Mouse (Mus musculus) yolk sac, embryonic 10.5 days (tissue): ENCODE measurements around the gene Slc16a1.
A peak's percentile ranks its signal among the peaks of the same experiment; 100 is the strongest.

Experiments
- DNase-seq: peaks from one replicate; pipeline ENCODE4 v3.0.0-alpha.2; 2017; ENCODE audit warnings: low spot score

The Slc16a1 gene

DNA sequence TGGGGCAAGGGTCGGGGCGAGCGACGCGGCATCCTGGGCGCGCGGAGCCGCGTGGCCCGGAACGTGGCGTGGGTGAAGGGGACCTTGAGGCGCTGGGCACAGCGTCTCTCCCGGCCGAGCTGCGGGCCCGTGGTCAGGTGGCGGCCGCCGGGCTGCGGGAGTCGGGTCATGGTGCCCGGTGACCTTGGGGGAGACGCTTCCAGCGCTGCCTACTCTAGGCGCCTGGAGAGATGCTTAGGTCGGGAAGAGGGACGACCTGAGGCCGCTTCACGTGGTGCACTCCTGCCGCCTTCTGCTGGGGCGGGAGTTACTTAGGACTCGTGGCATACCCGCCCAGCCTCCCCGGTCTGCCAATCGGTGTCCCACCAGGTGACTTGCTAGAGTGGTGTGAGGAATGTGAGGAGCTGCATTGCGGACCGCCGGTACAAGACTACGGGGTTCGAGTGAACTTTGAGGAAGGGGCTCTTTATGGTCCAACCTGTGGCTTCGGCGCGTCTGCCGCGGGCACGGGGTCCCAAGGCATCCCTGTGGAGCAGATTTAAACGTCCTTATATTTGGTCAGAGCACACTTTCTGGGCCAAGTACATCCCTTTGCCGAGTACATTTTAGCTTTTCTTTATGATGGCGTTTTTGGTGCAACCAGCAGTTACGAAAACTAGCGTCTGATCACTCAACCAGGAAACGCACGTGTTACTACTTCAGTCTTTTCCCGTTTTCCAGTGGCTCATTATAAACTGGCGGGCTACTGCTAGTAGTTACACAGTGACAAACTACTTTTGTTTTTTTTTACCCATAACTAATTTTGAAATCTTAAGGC lies 672 bp downstream of the Slc16a1 start:
- peak; percentile 79 for DNase-seq

GRCm38 (mm10) chr3:104639749-104640368 lies 1.4 kb downstream of the Slc16a1 start:
- DNase-seq: no peak

- DNase-seq: no peak
Measured at GRCm38 (mm10) chr3:104640855-104641254, 2.4 kb downstream of the Slc16a1 start.

GRCm38 (mm10) chr3:104641313-104641712 lies 2.8 kb downstream of the Slc16a1 start:
- no peak for DNase-seq

GRCm38 (mm10) chr3:104643113-104643512 lies 4.6 kb downstream of the Slc16a1 start:
- no peak for DNase-seq

GRCm38 (mm10) chr3:104643810-104644270 lies 5.4 kb downstream of the Slc16a1 start:
- peak; percentile 61 for DNase-seq

DNA sequence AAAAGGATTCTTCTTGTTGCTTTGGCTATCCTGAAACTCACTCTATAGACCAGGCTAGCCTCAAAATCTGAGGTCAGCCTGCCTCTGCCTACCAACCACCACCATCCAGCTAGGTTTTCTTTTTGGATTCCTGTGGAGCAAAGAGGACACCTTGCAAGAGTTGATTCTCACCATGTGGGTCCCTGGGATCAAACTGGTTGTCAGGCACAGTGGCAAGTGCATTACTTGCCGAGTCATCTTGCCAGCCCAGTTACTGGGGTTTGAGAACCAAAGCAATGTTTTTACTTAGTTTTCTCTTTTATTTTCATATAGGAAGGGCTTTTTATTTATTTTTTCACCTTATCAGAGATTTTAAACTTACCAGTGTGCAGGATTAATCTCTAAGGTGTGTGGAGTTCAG lies 5.9 kb downstream of the Slc16a1 start:
- no peak for DNase-seq

GRCm38 (mm10) chr3:104654219-104654618 lies 15.8 kb downstream of the Slc16a1 start:
- DNase-seq: no peak

DNA sequence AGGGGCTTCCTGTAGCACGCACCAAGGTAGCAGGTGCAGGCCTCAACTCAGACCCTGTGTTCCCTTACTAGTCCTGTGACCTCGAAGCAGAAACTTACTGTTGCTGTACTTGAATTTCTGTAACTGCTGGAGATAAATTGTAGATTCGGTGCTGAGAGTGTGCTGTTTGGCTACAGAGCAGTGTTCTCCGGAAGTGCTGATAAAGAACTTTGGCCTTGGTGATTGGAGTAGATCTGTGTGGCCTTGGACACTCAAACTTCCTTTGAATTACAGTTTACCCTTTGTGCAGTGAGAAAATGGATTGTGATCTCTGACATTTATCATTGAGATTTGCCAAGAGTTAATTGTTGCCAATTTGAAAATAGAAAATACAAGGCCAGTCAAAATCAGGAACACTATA lies 16.5 kb downstream of the Slc16a1 start:
- no peak for DNase-seq

GRCm38 (mm10) chr3:104658706-104659105 lies 20.2 kb downstream of the Slc16a1 start:
- DNase-seq: peak; percentile 31

DNA sequence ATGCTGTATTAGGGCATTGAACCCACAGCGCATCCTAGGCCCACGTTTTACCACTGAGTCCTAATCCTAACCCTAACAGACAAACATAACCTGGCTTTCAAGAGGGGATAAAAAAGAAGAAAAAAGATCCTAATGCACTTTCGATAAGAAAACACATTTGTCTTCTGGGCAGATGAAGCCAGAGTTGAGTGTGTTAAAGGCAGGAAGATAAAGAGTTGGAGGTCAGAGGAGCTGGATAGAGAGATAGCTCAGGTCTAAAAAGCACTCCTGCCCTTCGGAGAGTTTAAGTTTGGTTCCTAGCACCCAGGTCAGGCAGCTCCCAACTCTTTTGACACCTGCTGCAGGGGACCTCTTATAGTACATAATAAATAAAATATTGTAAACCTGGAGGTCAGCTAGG lies 21.3 kb downstream of the Slc16a1 start:
- DNase-seq: no peak

GRCm38 (mm10) chr3:104660522-104660921 lies 22.1 kb downstream of the Slc16a1 start:
- DNase-seq: peak; percentile 85

DNA sequence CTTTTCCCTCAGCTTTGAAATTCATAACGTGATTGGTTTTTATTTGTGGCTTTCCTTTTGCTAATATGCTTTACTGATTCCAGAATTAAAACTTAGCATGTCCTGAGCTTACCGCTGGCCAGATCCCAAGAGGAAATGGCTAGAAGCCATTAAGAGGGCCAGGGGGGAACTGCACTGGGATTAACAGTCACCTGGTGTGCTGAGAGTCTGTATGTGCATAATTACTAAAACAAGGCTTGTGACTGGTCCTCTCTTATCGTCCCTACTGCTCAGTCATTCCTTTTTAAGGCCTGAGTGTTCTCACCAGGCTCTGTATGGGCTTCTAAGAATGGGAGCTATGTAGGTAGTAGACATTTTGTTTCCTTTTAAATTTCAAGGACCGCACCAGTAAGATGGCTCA lies 23.5 kb downstream of the Slc16a1 start:
- DNase-seq: no peak

GRCm38 (mm10) chr3:104662926-104663325 lies 24.5 kb downstream of the Slc16a1 start:
- peak; percentile 44 for DNase-seq

DNA sequence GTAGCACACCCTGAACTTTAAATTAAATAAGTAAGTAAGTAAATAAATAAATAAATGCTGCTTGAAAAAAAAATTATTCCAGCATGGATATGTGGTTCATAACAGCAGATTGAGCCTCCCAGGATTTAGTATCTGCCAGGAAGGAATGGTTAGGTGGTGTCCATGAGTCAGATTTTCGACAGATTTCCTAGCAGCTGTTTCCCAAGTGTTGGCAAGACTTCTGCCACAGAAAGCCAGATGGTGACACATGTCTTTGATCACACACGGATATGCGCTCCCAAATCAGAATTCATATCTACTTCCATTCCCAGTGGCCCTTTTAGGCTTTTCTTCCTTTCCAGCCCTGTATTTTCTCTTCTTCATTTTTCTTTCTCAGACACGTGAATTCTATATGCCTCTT lies 28.5 kb downstream of the Slc16a1 start:
- DNase-seq: no peak

DNA sequence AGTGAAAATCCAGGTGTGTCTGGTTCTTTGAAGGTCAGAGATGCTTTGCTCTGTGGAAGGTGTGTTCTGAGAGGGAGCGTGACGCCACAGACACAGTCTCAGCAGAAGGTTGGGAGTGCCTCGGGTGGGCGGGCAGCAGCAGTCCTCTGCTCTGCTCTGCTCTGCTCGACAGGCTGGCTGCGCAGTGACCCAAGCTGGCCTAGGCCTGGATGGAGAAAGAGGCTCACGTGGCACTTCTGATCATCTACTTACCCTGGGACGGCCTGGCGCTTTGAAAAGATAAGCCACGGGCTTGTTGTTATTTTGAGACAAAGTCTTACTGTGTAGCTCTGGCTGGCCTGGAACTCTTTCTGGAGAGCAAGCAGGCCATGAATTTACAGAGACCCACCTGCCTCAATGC lies 29.0 kb downstream of the Slc16a1 start:
- DNase-seq: no peak

- DNase-seq: no peak
Measured at GRCm38 (mm10) chr3:104668989-104669388, 30.5 kb downstream of the Slc16a1 start.

DNA sequence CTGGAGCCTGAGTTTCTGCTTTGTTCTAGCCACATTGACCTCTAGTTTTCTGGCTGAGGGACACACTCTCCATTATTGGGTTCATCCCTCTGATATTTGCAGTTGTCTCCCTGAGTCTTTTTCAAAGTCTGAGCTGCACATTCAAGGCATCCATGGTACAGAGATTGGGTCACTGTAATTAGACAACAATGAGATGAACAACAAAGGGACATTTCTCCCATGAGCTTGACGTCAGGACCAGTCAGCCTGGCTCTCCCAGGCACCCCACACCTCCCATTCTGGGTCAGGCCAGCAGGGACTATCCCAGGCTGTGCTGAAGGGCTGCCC lies 31.4 kb downstream of the Slc16a1 start:
- no peak for DNase-seq

DNA sequence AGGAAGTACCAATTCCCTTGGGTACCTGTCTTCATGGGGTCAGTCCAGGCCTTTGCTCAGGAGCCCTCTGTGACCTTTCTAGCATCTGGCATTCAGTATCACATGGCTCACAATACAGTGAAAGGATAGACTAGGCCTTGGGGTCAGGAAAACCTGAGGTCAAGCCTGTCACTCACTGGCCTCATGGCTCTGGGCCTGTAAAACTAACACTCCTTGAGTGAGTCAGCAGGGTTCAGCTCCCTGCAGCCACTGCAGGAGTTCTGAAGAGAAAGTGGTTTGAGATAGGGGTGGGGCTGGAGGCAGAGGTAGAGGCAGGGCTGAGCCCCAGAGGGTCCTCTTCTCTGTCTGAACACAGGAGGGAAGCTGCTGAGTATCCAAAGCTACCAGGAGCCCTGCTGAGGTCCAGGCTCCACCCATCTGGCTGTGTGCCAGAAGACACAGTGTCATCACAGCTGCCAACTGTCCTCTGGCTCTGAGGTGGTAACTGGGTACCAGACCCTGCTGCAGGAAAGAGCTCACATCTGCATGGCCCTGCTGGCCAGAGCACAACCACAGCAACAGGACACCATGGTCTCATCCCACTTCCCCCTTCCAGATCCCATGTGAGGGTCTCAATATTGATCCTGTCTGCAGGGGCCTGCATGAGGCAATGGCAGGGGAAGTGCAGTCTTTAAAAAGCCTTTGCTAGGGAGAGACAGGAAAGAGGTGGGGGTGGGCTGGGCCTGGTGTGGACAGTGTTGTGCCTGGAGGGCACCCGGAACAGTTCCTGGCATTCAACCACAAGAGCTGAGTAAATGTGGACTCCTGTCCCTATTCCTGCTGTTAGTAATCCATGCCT lies 31.9 kb downstream of the Slc16a1 start:
- DNase-seq: peak; percentile 62

GRCm38 (mm10) chr3:104671543-104671942 lies 33.1 kb downstream of the Slc16a1 start:
- no peak for DNase-seq

DNA sequence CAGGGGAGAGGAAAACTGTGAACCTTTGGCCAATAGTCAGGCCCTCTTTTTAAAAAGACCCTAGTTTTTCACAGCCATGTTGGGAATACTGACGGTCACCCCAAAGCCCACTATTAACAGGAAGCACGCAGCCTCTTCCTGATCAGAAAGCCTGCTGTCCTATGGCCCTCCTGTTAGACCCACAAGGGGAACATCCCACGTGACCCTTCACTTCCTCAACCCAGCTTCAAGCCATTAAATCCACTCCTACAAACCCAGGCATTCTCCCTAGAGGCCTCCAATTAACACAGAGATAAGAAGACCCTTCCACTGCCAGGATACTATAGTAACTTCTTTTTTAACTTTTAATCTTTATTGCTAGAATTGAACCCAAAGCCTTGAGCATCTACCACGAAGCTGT lies 33.6 kb downstream of the Slc16a1 start:
- no peak for DNase-seq

- DNase-seq: no peak
Measured at GRCm38 (mm10) chr3:104673642-104674328, 35.3 kb downstream of the Slc16a1 start.
